In genomic region chr4:54340106-54340505, GRCm38 (mm10) we compare ENCODE assay signal across 20 mouse cellular contexts.
"Had no signal": no experiment of that assay in that cellular context is flagged by ENCODE, and none has a peak within 500 bp of the region (broad histone marks: within the 10 kb centered on the region; RNA-seq: fewer than 3 reads in every experiment).

No protein-coding gene starts in this region.

- H3K4me3 ChIP-seq: lung, embryonic 15.5 days; midbrain, embryonic 10.5 days; midbrain, embryonic 12.5 days; myocyte; neural tube, embryonic 13.5 days; neural tube, embryonic 15.5 days had no signal

- H3K9ac ChIP-seq: lung, embryonic 15.5 days; midbrain, embryonic 12.5 days; neural tube, embryonic 13.5 days; neural tube, embryonic 15.5 days had no signal

- H3K9me3 ChIP-seq: lung, embryonic 15.5 days; midbrain, embryonic 10.5 days; midbrain, embryonic 12.5 days; neural tube, embryonic 13.5 days; neural tube, embryonic 15.5 days had no signal

- H3K27ac ChIP-seq: lung, embryonic 15.5 days; midbrain, embryonic 10.5 days; midbrain, embryonic 12.5 days; neural tube, embryonic 13.5 days; neural tube, embryonic 15.5 days had no signal

- H3K4me1 ChIP-seq: lung, embryonic 15.5 days; midbrain, embryonic 10.5 days; midbrain, embryonic 12.5 days; neural tube, embryonic 13.5 days; neural tube, embryonic 15.5 days had no signal

- H3K4me2 ChIP-seq: lung, embryonic 15.5 days; midbrain, embryonic 12.5 days; neural tube, embryonic 13.5 days; neural tube, embryonic 15.5 days had no signal

- DNase-seq: lung, adult 18-20 months; lung, postnatal 14 days; lung, postnatal 4 days; midbrain, embryonic 14.5 days; retina, postnatal 1 day; right cerebral cortex, adult 18-20 months; right cerebral cortex, postnatal 25 days; right cerebral cortex, postnatal 4 days; spleen, adult 18-20 months; thymus, adult 18-20 months; thymus, postnatal 14 days; thymus, postnatal 36 days had no signal

- H3K27me3 ChIP-seq: lung, embryonic 15.5 days; midbrain, embryonic 12.5 days; neural tube, embryonic 13.5 days; neural tube, embryonic 15.5 days had no signal

- H3K36me3 ChIP-seq: lung, embryonic 15.5 days; midbrain, embryonic 10.5 days; midbrain, embryonic 12.5 days; neural tube, embryonic 13.5 days; neural tube, embryonic 15.5 days had no signal

- ATAC-seq: lung, postnatal 0 days; midbrain, embryonic 16.5 days had no signal
